Mouse (Mus musculus) neural tube, embryonic 10.5 days (tissue): ENCODE data around the gene Meis2.

Experiments used
- DNase-seq: peaks from one replicate; pipeline ENCODE4 v3.0.0-alpha.2; 2017; ENCODE audit warnings: low spot score; ENCODE audit errors: extremely low spot score

The Meis2 gene

GRCm38 (mm10) chr2:116065570-116066005 lies at the start of gene Meis2:
TSS of gene Meis2 (minus strand) at chr2:116065839.
- peak; percentile 91 for DNase-seq

- no peak for DNase-seq
Measured at GRCm38 (mm10) chr2:116106194-116106593, 40.6 kb upstream of the Meis2 start.

- DNase-seq, result no peak
Measured at GRCm38 (mm10) chr2:116105179-116105578, 39.5 kb upstream of the Meis2 start.

- DNase-seq, result peak; percentile 38
Measured at GRCm38 (mm10) chr2:116103411-116103996, 37.9 kb upstream of the Meis2 start.

GRCm38 (mm10) chr2:116101221-116101620 lies 35.6 kb upstream of the Meis2 start:
- peak; percentile 60 for DNase-seq

- DNase-seq, result no peak
Measured at GRCm38 (mm10) chr2:116080961-116081360, 15.3 kb upstream of the Meis2 start.

- no peak for DNase-seq
Measured at GRCm38 (mm10) chr2:116078841-116079240, 13.2 kb upstream of the Meis2 start.

- no peak for DNase-seq
Measured at GRCm38 (mm10) chr2:116077716-116078115, 12.1 kb upstream of the Meis2 start.

GRCm38 (mm10) chr2:116076752-116077480 lies 11.3 kb upstream of the Meis2 start:
- DNase-seq, result no peak

GRCm38 (mm10) chr2:116075902-116076301 lies 10.3 kb upstream of the Meis2 start:
- peak; percentile 74 for DNase-seq

GRCm38 (mm10) chr2:116075477-116075876 lies 9.8 kb upstream of the Meis2 start:
- peak; percentile 69 for DNase-seq

GRCm38 (mm10) chr2:116074726-116075440 lies 9.2 kb upstream of the Meis2 start:
- peak; percentile 31 for DNase-seq

GRCm38 (mm10) chr2:116074061-116074460 lies 8.4 kb upstream of the Meis2 start:
- no peak for DNase-seq

GRCm38 (mm10) chr2:116073311-116073904 lies 7.8 kb upstream of the Meis2 start:
- no peak for DNase-seq

- no peak for DNase-seq
Measured at GRCm38 (mm10) chr2:116072706-116073105, 7.1 kb upstream of the Meis2 start.

GRCm38 (mm10) chr2:116072321-116072640 lies 6.6 kb upstream of the Meis2 start:
- no peak for DNase-seq

- peak; percentile 65 for DNase-seq
Measured at GRCm38 (mm10) chr2:116071571-116072320, 6.1 kb upstream of the Meis2 start.

GRCm38 (mm10) chr2:116070614-116071425 lies 5.2 kb upstream of the Meis2 start:
- peak; percentile 37 for DNase-seq

GRCm38 (mm10) chr2:116069451-116070225 lies 4.0 kb upstream of the Meis2 start:
- peak; percentile 75 for DNase-seq

- no peak for DNase-seq
Measured at GRCm38 (mm10) chr2:116068901-116069300, 3.3 kb upstream of the Meis2 start.
